Mouse (Mus musculus): ENCODE measurements around the gene Grik4.

GRCm38 (mm10) chr9:42745982-42746381 is 198.3 kb downstream of the Grik4 start:
- TF ChIP-seq CTCF (IDR thresholded peaks at IDR 0.05; ENCODE audit: extremely low read depth, insufficient read length, insufficient replicate concordance, low read depth, low read length): no peak
- TF ChIP-seq POLR2A (IDR thresholded peaks at IDR 0.05; ENCODE audit: low read depth, low read length): no peak
